Mouse (Mus musculus) cerebellum, adult 2 months (tissue): ENCODE measurements around the gene Asmt. TPM values are rescaled to one million over a fixed set of nuclear protein-coding genes. Genes with fewer than 3 reads are reported as not detected.

Experiments
- DNase-seq, 2 experiments: peaks; one replicate each; pipeline ENCODE4 v3.0.0; 2021
- H3K27ac ChIP-seq: fragments of 200-500 bp; 2 replicates; pipeline ENCODE4 v1.5.1; 2012; ENCODE audit warnings: low read length, control low read depth, inconsistent platforms; ENCODE audit not compliant: insufficient read depth
- H3K27me3 ChIP-seq: fragments of 200-500 bp; 2 replicates; pipeline ENCODE4 v1.6.1; 2012; ENCODE audit warnings: inconsistent platforms, mild to moderate bottlenecking, low read length, moderate library complexity; ENCODE audit not compliant: control insufficient read depth, insufficient read depth
- H3K4me1 ChIP-seq: fragments of 200-500 bp; 2 replicates; pipeline ENCODE4 v1.6.1; 2011; ENCODE audit warnings: low read length; ENCODE audit not compliant: control insufficient read depth, insufficient read depth
- H3K4me3 ChIP-seq: fragments of 200-500 bp; replicated peaks from 2 replicates; pipeline ENCODE3; 2011; ENCODE audit warnings: mild to moderate bottlenecking, low read depth, low read length, control low read depth; ENCODE audit not compliant: insufficient read depth
- CTCF ChIP-seq: fragments of 200-500 bp; IDR thresholded peaks from 2 replicates; pipeline ENCODE4 v1.5.1; 2011; ENCODE audit warnings: low read depth, mild to moderate bottlenecking, control low read depth, low read length, moderate library complexity, borderline replicate concordance; ENCODE audit not compliant: insufficient read depth
- POLR2A ChIP-seq: fragments of 200-500 bp; IDR thresholded peaks from 2 replicates; pipeline ENCODE4 v1.6.1; 2011; ENCODE audit warnings: low read length, control low read depth, borderline replicate concordance; ENCODE audit not compliant: insufficient read depth
- WGBS: fragments of 180-500 bp; shearing (Covaris S2); methylation state at CpG from one replicate; pipeline ENCODE4 v1.1.7; 2018; 5-methylcytosine and 5-hydroxymethylcytosine counted together
- polyA plus RNA-seq: library from polyadenylated mRNA; depleted of rRNA; stranded (reverse); fragments of >200 nt; gene quantifications from 2 replicates; pipeline ENCODE4 v1.2.3, GENCODE M21; 2012; rRNA removed

Asmt gene
- not detected in 2 replicates for polyA plus RNA-seq

DNA sequence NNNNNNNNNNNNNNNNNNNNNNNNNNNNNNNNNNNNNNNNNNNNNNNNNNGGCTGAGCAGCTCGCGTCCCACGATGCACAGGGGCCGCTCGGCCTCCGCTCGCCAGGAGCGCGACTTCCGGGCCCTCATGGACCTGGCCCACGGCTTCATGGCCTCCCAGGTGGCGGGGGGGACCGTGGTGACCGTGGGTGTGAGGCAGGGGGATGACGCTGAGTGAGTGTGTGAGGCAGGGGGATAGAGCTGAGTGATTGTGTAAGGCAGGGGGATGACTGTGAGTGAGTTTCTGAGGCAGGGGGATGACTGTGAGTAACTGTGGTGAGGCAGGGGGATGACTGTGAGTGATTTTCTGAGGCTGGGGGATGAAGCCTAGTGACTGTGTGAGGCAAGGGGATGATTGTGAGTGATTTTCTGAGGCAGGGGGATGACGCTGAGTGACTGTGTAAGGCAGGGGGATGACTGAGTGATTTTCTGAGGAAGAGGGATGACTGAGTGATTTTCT lies at the start of gene Asmt:
Asmt (plus strand) TSS at position 51 of the 499 bp plus-strand sequence.
- Histone ChIP-seq H3K4me3 (no peak within 1 kb of the TSS), H3K27ac (no peak within 1 kb of the TSS), H3K4me1 (no peaks in the 10 kb centered on the region), H3K27me3 (no peaks in the 10 kb centered on the region)
- no peak for DNase-seq
- no peak for TF ChIP-seq CTCF
- no peak for TF ChIP-seq POLR2A
- 93% methylated on average over 14 of the region's 16 CpGs for WGBS

DNA sequence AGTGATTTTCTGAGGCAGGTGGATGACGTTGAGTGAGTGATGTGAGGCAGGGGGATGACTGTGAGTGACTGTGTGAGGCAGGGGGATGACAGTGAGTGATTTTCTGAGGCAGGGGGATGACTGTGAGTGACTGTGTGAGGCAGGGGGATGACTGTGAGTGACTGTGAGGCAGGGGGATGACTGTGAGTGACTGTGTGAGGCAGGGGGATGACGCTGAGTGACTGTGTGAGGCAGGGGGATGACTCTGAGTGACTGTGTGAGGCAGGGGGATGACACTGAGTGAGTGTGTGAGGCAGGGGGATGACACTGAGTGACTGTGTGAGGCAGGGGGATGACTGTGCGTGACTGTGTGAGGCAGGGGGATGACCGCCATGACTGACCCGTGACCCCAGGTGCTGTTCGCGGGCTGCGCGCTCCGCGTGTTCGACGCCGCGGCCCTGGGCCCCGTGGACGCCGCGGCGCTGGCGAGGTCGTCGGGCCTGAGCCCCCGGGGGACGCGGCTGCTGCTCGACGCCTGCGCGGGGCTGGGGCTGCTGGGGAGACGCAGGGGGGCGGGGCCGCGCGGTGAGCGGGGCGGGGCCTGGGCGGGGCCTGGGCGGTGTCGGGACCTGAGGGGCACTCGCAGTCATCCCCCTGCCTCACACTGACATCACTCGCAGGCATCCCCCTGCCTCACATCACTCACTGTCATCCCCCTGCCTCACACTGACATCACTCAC lies 948 bp downstream of the Asmt start:
- no peak overlapping the region for H3K27ac ChIP-seq
- no peak for TF ChIP-seq POLR2A
- TF ChIP-seq CTCF: no peak
- DNase-seq: no peak
- no peaks in the 10 kb centered on the region for H3K4me1 ChIP-seq
- no peaks in the 10 kb centered on the region for H3K27me3 ChIP-seq
- WGBS: 86% methylated on average over 42 of the region's 42 CpGs
- H3K4me3 ChIP-seq: no peak overlapping the region

DNA sequence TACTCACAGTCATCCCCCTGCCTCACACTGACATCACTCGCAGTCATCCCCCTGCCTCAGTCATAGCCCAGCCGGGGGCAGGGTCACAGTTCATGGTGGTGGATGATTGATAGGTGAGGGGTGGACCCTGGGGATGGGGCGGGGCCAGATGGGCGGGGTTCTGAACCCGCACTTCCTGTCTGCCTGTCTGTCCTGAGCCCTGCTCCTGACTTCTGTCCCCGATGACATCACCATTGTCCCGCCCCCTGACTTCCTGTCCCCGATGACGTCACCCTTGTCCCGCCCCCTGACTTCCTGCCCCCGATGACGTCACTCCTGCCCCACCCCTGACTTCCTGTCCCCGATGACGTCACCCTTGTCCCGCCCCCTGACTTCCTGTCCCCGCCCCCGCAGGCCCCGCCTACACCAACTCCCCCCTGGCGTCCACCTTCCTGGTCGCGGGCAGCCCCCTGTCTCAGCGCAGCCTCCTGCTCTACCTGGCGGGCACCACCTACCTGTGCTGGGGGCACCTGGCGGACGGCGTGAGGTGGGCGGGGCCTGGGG lies 1.9 kb downstream of the Asmt start:
- Histone ChIP-seq H3K27me3 (no peaks in the 10 kb centered on the region), H3K27ac (no peak overlapping the region), H3K4me3 (peak overlapping the region; percentile 32), H3K4me1 (no peaks in the 10 kb centered on the region)
- TF ChIP-seq CTCF (no peak), POLR2A (no peak)
- WGBS: 81% methylated on average over 27 of the region's 27 CpGs
- DNase-seq: peak; percentile 46 to 58

DNA sequence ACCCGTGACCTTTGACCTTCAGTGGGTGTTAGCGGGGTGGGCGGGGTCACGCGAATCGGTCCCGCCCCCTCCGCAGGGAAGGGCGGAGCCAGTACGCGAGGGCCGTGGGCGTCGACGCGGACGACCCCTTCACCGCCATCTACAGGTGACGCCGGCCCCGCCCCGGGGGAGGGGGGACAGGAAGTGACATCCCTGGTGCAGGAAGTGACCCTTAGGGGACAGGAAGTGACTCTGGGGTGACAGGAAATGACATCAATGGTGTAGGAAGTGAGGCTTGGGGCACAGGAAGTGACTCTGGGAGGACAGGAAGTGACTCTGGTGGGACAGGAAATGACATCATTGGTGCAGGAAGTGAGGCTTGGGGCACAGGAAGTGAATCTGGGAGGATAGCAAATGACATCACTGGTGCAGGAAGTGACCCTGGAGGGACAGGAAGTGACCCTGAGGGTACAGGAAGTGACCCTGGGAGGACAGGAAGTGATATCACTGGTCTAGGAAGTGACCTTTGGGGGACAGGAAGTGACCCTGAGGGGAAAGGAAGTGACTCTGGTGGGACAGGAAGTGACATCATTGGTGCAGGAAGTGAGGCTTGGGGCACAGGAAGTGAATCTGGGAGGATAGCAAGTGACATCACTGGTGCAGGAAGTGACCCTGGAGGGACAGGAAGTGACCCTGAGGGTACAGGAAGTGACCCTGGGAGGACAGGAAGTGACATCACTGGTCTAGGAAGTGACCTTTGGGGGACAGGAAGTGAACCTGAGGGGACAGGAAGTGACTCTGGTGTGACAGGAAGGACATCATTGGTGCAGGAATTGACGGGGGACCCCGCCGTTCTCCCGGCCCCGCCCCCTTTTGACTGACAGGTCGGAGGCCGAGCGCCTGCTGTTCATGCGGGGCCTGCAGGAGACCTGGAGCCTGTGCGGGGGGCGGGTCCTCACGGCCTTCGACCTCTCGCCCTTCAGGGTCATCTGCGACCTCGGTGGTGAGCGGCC lies 2.7 kb downstream of the Asmt start:
- peak in 1 of 2 experiments; percentile 33 for DNase-seq
- no peak for TF ChIP-seq CTCF
- TF ChIP-seq POLR2A: no peak

DNA sequence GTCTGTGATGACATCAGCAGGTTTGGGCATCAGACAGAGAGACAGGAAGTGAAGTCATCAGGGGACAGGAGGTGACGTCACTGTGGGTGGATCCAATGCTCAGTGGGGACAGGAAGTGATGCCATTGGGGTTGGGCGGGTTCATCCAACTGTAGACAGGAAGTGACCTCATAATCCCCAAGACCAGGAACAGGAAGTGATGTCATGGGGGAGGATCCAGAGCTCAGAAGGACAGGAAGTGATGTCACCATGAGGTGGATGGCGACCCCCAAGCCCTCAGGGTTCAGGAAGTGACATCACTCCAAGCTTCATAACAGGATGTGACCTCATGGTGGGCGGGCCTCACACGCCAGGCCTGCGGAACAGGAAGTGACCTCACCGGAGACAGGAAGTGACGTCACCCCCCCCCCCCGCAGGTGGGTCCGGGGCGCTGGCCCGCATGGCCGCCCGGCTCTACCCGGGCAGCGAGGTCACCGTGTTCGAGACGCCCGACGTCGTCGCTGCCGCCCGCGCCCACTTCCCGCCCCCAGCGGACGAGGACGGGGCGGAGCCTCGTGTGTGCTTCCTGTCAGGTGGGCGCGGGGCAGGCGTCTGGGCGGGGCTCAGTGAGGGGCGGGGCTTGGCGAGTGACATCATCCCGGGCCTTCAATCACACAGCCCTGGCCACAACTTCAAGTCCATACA lies 3.6 kb downstream of the Asmt start:
- DNase-seq: no peak
- TF ChIP-seq CTCF (no peak), POLR2A (no peak)
- H3K4me1 ChIP-seq: no peaks in the 10 kb centered on the region
- no peak overlapping the region for H3K4me3 ChIP-seq
- WGBS: 96% methylated on average over 39 of the region's 39 CpGs
- H3K27ac ChIP-seq: no peak overlapping the region
- H3K27me3 ChIP-seq: no peaks in the 10 kb centered on the region

More for the DNA sequence above, 2.7 kb downstream of the Asmt start:
- no peaks in the 10 kb centered on the region for H3K27me3 ChIP-seq
- no peaks in the 10 kb centered on the region for H3K4me1 ChIP-seq
- no peak overlapping the region for H3K4me3 ChIP-seq
- H3K27ac ChIP-seq: no peak overlapping the region
- WGBS: 86% methylated on average over 39 of the region's 39 CpGs

DNA sequence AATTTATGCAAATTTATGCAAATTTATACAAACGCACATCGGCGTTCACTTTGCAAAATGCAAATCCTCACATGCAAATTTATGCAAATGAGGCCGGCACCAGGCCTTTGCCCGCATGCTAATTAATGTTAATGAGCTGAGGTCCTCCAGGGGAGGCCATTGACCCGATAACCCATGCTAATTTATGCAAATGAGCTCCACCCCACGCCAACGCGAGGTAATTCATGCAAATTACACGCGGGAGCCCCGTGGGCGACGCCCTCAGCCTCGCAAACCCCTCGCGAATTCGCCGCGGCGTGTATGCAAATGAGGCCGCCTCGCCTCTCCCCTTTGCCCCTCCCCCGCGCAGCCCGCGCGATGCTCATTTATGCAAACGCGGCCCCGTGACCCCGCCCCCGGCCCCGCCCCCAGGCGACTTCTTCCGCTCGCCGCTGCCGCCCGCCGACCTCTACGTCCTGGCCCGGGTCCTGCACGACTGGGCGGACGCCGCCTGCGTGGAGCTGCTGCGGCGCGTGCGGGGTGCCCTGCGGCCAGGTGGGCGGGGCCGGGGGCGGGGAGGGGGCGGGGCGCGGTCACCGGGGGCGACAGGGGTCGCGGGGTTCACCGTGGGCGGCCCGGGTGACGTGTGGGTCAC lies 4.3 kb downstream of the Asmt start:
- 78% methylated on average over 67 of the region's 67 CpGs for WGBS
- no peaks in the 10 kb centered on the region for H3K27me3 ChIP-seq
- TF ChIP-seq POLR2A: no peak
- no peak for TF ChIP-seq CTCF

More for the DNA sequence above, 4.3 kb downstream of the Asmt start:
- no peak for DNase-seq
- Histone ChIP-seq H3K4me1 (no peaks in the 10 kb centered on the region), H3K4me3 (no peak overlapping the region), H3K27ac (no peak overlapping the region)
